Mouse (Mus musculus): ENCODE results near the gene Ptprg. TPM values are rescaled to one million over a fixed set of nuclear protein-coding genes. Genes with fewer than 3 reads are reported as not detected.
A peak's percentile ranks its signal among the peaks of the same experiment; 100 is the strongest.

Gene Ptprg
- polyA plus RNA-seq, 1 experiment from 2014 or later, result 38.7 TPM

DNA sequence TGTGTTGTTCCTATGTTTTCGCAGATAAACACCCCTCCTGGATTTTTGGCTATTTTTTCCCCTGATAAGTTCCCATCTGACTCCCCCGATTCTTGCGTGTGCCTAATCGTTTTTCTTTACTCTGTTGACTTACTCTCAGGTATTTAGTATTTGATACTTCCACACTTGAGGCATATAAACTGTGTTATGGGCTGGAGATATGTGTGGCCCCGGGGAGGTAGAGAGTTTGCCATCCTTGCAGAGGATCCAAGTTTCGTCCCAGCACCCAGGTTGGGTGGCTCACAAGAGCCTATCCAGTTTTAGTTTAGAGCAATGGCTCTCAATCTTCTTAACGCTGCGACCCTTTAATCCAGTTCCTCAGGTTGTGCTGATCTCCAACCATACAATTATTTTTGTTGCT lies 265.4 kb downstream of the Ptprg start:
- H3K9me3 ChIP-seq (ENCODE audit: low read length), result no peaks in the 10 kb centered on the region

DNA sequence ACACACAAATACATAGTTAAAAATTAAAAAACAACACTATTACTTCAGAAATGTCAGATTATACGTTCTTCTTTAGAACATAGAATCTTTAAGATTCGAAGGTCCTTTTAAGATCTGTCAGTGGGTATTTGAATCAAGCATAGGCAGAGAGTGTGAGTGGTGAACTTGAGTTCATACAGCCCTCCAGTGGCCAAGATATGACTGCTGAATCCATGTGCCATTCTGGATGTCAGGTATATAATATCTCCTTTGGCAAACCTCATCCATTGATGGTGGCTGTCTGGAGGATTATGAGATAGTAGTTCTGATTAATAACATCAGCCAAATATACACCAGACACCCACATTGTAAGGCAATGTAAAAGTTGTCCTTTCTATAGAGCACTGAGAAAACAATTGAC lies 266.0 kb downstream of the Ptprg start:
- WGBS, result 83% methylated on average over 2 of the region's 2 CpGs
- Histone ChIP-seq H3K9ac (replicated peaks; ENCODE audit: low read length) (no peak overlapping the region), H3K9me3 (ENCODE audit: low read length) (no peaks in the 10 kb centered on the region), H3K27ac (ENCODE audit: low read length) (no peak overlapping the region), H3K4me1 (ENCODE audit: insufficient read depth, low read length) (peaks cover 23% of the 10 kb centered on the region), H3K4me2 (replicated peaks; ENCODE audit: low read depth, low read length) (no peak overlapping the region), H3K4me3 (ENCODE audit: low read length) (no peak overlapping the region), H3K36me3 (ENCODE audit: insufficient read depth, low read length) (no peaks in the 10 kb centered on the region), H3K27me3 (ENCODE audit: insufficient read depth, low read length) (no peaks in the 10 kb centered on the region)
- ATAC-seq (ENCODE audit: low FRiP score, low TSS enrichment), result no peak

More for the DNA sequence above, 265.4 kb downstream of the Ptprg start:
- Histone ChIP-seq H3K4me3 (ENCODE audit: low read length) (no peak overlapping the region), H3K36me3 (ENCODE audit: insufficient read depth, low read length) (no peaks in the 10 kb centered on the region), H3K4me1 (ENCODE audit: insufficient read depth, low read length) (peaks cover 23% of the 10 kb centered on the region), H3K4me2 (replicated peaks; ENCODE audit: low read depth, low read length) (no peak overlapping the region), H3K27ac (ENCODE audit: low read length) (no peak overlapping the region), H3K27me3 (ENCODE audit: insufficient read depth, low read length) (no peaks in the 10 kb centered on the region), H3K9ac (replicated peaks; ENCODE audit: low read length) (no peak overlapping the region)
- WGBS, result 76% methylated on average over 8 of the region's 8 CpGs
- ATAC-seq (ENCODE audit: low FRiP score, low TSS enrichment), result no peak

DNA sequence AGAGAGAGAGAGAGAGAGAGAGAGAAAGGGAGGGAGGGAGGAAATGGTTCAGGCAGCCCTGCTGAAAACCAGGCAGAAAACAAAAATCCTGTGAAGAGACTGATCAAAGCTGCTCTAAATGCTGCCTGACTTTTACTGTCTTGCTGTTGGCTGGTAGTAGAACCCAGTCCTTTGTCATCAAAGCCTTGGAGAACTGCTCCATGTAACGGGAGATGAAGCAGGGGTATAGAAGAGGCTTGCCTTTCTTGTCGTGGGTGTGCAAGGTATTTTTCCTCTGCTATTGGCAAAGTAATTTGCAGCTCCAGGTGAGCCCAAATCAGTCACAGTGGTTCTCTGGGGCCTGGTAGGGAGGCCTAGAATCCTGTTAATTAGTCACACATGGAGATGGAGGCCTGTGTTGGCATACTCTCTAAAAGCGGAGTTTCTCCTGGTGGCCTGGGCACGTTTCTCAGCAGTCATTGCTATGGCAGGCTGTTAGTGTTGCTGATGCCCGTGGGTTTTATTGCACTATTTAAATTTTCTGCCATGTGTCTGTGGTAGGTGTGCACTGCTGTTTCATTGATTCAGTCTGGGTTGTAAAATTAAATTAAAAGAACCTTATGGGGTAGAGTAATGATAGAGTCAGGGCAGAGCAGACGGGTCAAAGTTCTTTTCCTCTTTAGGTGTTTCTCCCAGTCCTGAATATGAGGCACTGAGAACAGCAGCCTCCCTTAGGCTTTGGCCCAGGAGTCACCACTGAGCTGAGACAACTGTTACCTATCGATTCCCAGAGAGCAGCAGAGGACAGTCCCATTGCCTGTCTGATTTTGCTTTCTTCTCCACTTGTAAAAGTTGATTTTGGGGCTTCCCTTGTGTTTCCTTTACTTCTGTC lies 269.7 kb downstream of the Ptprg start:
- Histone ChIP-seq H3K27ac (ENCODE audit: low read length) (peak overlapping the region; percentile 43; the same call in 1 of the 2 replicates), H3K4me3 (ENCODE audit: low read length) (no peak overlapping the region), H3K9ac (replicated peaks; ENCODE audit: low read length) (no peak overlapping the region), H3K4me2 (replicated peaks; ENCODE audit: low read depth, low read length) (no peak overlapping the region), H3K27me3 (ENCODE audit: insufficient read depth, low read length) (no peaks in the 10 kb centered on the region), H3K9me3 (ENCODE audit: low read length) (no peaks in the 10 kb centered on the region), H3K4me1 (ENCODE audit: insufficient read depth, low read length) (peaks cover 19% of the 10 kb centered on the region), H3K36me3 (ENCODE audit: insufficient read depth, low read length) (no peaks in the 10 kb centered on the region)
- ATAC-seq (ENCODE audit: low FRiP score, low TSS enrichment), result peak; percentile 62
- WGBS, result 45% methylated on average over 7 of the region's 7 CpGs

DNA sequence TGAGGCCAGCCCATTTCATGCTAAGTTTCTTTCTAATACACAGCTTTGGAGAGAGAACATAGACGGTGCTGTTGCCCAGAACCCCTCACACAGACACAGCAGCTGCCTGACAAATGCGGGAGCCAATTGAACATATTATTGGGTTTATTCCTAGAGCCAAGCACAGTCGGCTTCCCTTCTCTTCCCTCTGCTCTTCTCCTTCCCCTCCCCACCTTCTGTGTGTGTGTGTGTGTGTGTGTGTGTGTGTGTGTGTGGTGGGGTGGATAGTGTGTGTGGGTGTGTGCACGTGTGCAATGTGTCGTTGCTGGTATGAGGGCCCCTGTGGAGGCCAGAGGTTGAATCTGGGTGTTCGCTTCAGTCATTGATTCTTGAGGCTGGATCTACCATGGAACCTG lies 270.4 kb downstream of the Ptprg start:
- Histone ChIP-seq H3K4me1 (ENCODE audit: insufficient read depth, low read length) (peaks cover 14% of the 10 kb centered on the region; the same call in 1 of the 2 replicates), H3K4me2 (replicated peaks; ENCODE audit: low read depth, low read length) (no peak overlapping the region), H3K27ac (ENCODE audit: low read length) (peak overlapping the region; percentile 43; the same call in 1 of the 2 replicates), H3K9ac (replicated peaks; ENCODE audit: low read length) (no peak overlapping the region), H3K36me3 (ENCODE audit: insufficient read depth, low read length) (no peaks in the 10 kb centered on the region), H3K9me3 (ENCODE audit: low read length) (no peaks in the 10 kb centered on the region), H3K4me3 (ENCODE audit: low read length) (no peak overlapping the region), H3K27me3 (ENCODE audit: insufficient read depth, low read length) (no peaks in the 10 kb centered on the region)
- ATAC-seq (ENCODE audit: low FRiP score, low TSS enrichment), result peak; percentile 36; the same call in 1 of the 2 replicates
- WGBS, result 75% methylated on average over 6 of the region's 6 CpGs

- Histone ChIP-seq H3K27ac (ENCODE audit: low read length) (no peak overlapping the region), H3K4me3 (ENCODE audit: low read length) (no peak overlapping the region), H3K9ac (replicated peaks; ENCODE audit: low read length) (no peak overlapping the region), H3K27me3 (ENCODE audit: insufficient read depth, low read length) (no peaks in the 10 kb centered on the region), H3K9me3 (ENCODE audit: low read length) (no peaks in the 10 kb centered on the region), H3K4me2 (replicated peaks; ENCODE audit: low read depth, low read length) (no peak overlapping the region), H3K4me1 (ENCODE audit: insufficient read depth, low read length) (peaks cover 14% of the 10 kb centered on the region; the same call in 1 of the 2 replicates), H3K36me3 (ENCODE audit: insufficient read depth, low read length) (no peaks in the 10 kb centered on the region)
- WGBS, result 76% methylated on average over 8 of the region's 8 CpGs
- no peak for ATAC-seq (ENCODE audit: low FRiP score, low TSS enrichment)
Observed at GRCm38 (mm10) chr14:11824915-11825314, 271.6 kb downstream of the Ptprg start.

GRCm38 (mm10) chr14:11825551-11825950 lies 272.2 kb downstream of the Ptprg start:
- no peaks in the 10 kb centered on the region for H3K9me3 ChIP-seq (ENCODE audit: low read length)
- H3K4me2 ChIP-seq (replicated peaks; ENCODE audit: low read depth, low read length), result no peak overlapping the region
- peaks cover 14% of the 10 kb centered on the region; the same call in 1 of the 2 replicates for H3K4me1 ChIP-seq (ENCODE audit: insufficient read depth, low read length)
- no peaks in the 10 kb centered on the region for H3K36me3 ChIP-seq (ENCODE audit: insufficient read depth, low read length)
- ATAC-seq (ENCODE audit: low FRiP score, low TSS enrichment), result no peak
- 74% methylated on average over 2 of the region's 2 CpGs for WGBS
- no peaks in the 10 kb centered on the region for H3K27me3 ChIP-seq (ENCODE audit: insufficient read depth, low read length)
- no peak overlapping the region for H3K4me3 ChIP-seq (ENCODE audit: low read length)
- H3K9ac ChIP-seq (replicated peaks; ENCODE audit: low read length), result no peak overlapping the region
- H3K27ac ChIP-seq (ENCODE audit: low read length), result no peak overlapping the region

DNA sequence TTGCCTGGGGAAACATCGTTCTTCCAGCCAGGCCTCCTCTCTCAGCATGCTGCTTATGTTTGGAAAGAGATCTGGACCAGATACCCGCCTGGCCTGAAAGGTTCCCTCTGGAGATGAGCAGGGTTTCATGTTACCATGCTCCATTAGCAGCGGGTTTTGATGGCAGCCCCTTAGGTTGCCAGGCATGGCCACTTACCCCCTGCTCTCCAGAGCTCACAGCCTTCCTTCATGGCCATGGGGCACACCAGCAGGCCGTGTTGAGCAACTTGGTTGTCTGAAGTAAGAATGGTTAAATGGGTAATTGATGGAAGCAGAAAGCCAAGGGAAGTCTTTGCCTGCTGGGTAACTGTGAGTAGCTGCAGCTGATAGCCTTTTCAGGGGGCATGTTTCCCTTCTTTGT lies 274.8 kb downstream of the Ptprg start:
- WGBS, result 29% methylated on average over 4 of the region's 4 CpGs
- H3K27ac ChIP-seq (ENCODE audit: low read length), result no peak overlapping the region
- H3K36me3 ChIP-seq (ENCODE audit: insufficient read depth, low read length), result no peaks in the 10 kb centered on the region
- no peak for ATAC-seq (ENCODE audit: low FRiP score, low TSS enrichment)
- H3K4me3 ChIP-seq (ENCODE audit: low read length), result no peak overlapping the region
- H3K9ac ChIP-seq (replicated peaks; ENCODE audit: low read length), result no peak overlapping the region
- H3K4me1 ChIP-seq (ENCODE audit: insufficient read depth, low read length), result peaks cover 8% of the 10 kb centered on the region
- H3K4me2 ChIP-seq (replicated peaks; ENCODE audit: low read depth, low read length), result no peak overlapping the region
- no peaks in the 10 kb centered on the region for H3K27me3 ChIP-seq (ENCODE audit: insufficient read depth, low read length)
- H3K9me3 ChIP-seq (ENCODE audit: low read length), result no peaks in the 10 kb centered on the region

- ATAC-seq (ENCODE audit: low FRiP score, low TSS enrichment), result peak; percentile 61
- H3K4me3 ChIP-seq (ENCODE audit: low read length), result no peak overlapping the region
- H3K4me1 ChIP-seq (ENCODE audit: insufficient read depth, low read length), result peaks cover 11% of the 10 kb centered on the region; the same call in 1 of the 2 replicates
- no peaks in the 10 kb centered on the region for H3K27me3 ChIP-seq (ENCODE audit: insufficient read depth, low read length)
- no peaks in the 10 kb centered on the region for H3K36me3 ChIP-seq (ENCODE audit: insufficient read depth, low read length)
- H3K9ac ChIP-seq (replicated peaks; ENCODE audit: low read length), result no peak overlapping the region
- H3K9me3 ChIP-seq (ENCODE audit: low read length), result no peaks in the 10 kb centered on the region
- 75% methylated on average over 3 of the region's 3 CpGs for WGBS
- 0 out of 2 replicates have a peak overlapping the region, but pooled peaks have one; percentile 24 for H3K27ac ChIP-seq (ENCODE audit: low read length)
- H3K4me2 ChIP-seq (replicated peaks; ENCODE audit: low read depth, low read length), result no peak overlapping the region
Observed at GRCm38 (mm10) chr14:11833678-11834077, 280.3 kb downstream of the Ptprg start.

GRCm38 (mm10) chr14:11835706-11836445 lies 282.5 kb downstream of the Ptprg start:
- H3K4me2 ChIP-seq (replicated peaks; ENCODE audit: low read depth, low read length), result no peak overlapping the region
- ATAC-seq (ENCODE audit: low FRiP score, low TSS enrichment), result no peak
- H3K9me3 ChIP-seq (ENCODE audit: low read length), result no peaks in the 10 kb centered on the region
- peaks cover 11% of the 10 kb centered on the region; the same call in 1 of the 2 replicates for H3K4me1 ChIP-seq (ENCODE audit: insufficient read depth, low read length)
- H3K27ac ChIP-seq (ENCODE audit: low read length), result no peak overlapping the region
- no peak overlapping the region for H3K4me3 ChIP-seq (ENCODE audit: low read length)
- H3K9ac ChIP-seq (replicated peaks; ENCODE audit: low read length), result no peak overlapping the region
- H3K36me3 ChIP-seq (ENCODE audit: insufficient read depth, low read length), result no peaks in the 10 kb centered on the region
- no peaks in the 10 kb centered on the region for H3K27me3 ChIP-seq (ENCODE audit: insufficient read depth, low read length)
- 77% methylated on average over 12 of the region's 12 CpGs for WGBS
